Mouse (Mus musculus): ENCODE data around the gene Pola1. TPM values are rescaled to one million over a fixed set of nuclear protein-coding genes. Genes with fewer than 3 reads are reported as not detected.

The Pola1 gene
- total and polyA plus RNA-seq, 2 experiments: 0.29 to 5.3 TPM

DNA sequence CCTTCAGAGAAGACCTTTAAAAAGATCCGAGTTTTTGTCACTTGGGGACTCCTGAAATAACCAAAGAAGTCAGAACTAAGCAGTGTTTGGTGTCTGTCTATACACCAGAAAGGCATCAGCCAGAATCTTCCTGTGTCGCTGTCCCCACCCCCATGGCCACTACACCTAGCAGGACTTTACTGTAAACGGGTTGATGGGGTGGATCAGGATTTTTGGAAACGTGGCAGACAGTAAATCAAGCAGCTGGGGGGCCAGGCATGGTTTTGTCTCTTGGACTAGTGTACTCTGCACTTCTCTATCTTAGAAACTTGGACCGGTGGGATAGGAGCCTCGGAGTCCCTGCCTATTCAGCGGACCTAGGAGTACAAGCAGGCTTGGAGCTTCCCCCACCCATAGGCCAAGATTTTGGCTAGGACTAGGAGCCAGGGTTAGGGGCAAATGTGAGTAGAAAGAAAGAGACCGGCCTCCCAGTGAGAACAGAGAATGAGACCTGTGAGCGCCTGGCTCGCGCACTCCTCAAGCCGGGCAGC is 342.0 kb downstream of the Pola1 start:
- Histone ChIP-seq H3K9ac (ENCODE audit: low read depth, low read length) (no peak overlapping the region), H3K79me2 (ENCODE audit: control insufficient read depth, insufficient read depth, low read length) (no peaks in the 10 kb centered on the region), H3K36me3 (ENCODE audit: control insufficient read depth, insufficient read depth, low read length) (no peaks in the 10 kb centered on the region), H3K4me1 (ENCODE audit: control insufficient read depth, insufficient read depth, low read length) (peaks cover 7% of the 10 kb centered on the region; the same call in 1 of the 2 replicates), H3K27me3 (ENCODE audit: control insufficient read depth, insufficient read depth, low read length) (peaks cover 30% of the 10 kb centered on the region), H3K4me3 (ENCODE audit: insufficient read depth, low read depth, low read length) (no peak overlapping the region), H3K27ac (replicated peaks; ENCODE audit: insufficient read depth, low read depth, low read length) (no peak overlapping the region)
- WGBS: 6% methylated on average over 12 of the region's 12 CpGs
- TF ChIP-seq POLR2A (IDR thresholded peaks at IDR 0.05; ENCODE audit: extremely low read depth, insufficient read depth, low read length): no peak
- no peak for TF ChIP-seq CTCF (IDR thresholded peaks at IDR 0.05; ENCODE audit: low read depth, low read length)
- no peak for DNase-seq (ENCODE audit: extremely low read depth, low read depth, low spot score)

DNA sequence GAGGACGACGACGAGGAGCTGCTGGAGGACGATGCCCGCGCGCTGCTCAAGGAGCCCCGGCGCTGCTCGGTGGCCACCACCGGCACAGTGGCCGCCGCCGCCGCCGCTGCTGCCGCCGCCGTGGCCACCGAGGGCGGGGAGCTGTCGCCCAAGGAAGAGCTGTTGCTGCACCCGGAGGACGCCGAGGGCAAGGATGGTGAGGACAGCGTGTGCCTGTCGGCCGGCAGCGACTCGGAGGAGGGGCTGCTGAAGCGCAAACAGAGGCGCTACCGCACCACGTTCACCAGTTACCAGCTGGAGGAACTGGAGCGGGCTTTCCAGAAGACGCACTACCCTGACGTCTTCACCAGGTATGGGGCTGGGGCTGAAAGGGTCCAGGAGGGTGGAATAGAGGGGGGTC is 342.9 kb downstream of the Pola1 start:
- Histone ChIP-seq H3K27ac (replicated peaks; ENCODE audit: insufficient read depth, low read depth, low read length) (no peak overlapping the region), H3K79me2 (ENCODE audit: control insufficient read depth, insufficient read depth, low read length) (no peaks in the 10 kb centered on the region), H3K4me3 (ENCODE audit: insufficient read depth, low read depth, low read length) (peak overlapping the region; percentile 33; the same call in 1 of the 2 replicates), H3K27me3 (ENCODE audit: control insufficient read depth, insufficient read depth, low read length) (peaks cover 27% of the 10 kb centered on the region), H3K4me1 (ENCODE audit: control insufficient read depth, insufficient read depth, low read length) (peaks cover 7% of the 10 kb centered on the region; the same call in 1 of the 2 replicates), H3K36me3 (ENCODE audit: control insufficient read depth, insufficient read depth, low read length) (no peaks in the 10 kb centered on the region), H3K9ac (ENCODE audit: low read depth, low read length) (no peak overlapping the region)
- no peak for DNase-seq (ENCODE audit: extremely low read depth, low read depth, low spot score)
- 1% methylated on average over 28 of the region's 37 CpGs for WGBS
- no peak for TF ChIP-seq CTCF (IDR thresholded peaks at IDR 0.05; ENCODE audit: low read depth, low read length)
- no peak for TF ChIP-seq POLR2A (IDR thresholded peaks at IDR 0.05; ENCODE audit: extremely low read depth, insufficient read depth, low read length)

DNA sequence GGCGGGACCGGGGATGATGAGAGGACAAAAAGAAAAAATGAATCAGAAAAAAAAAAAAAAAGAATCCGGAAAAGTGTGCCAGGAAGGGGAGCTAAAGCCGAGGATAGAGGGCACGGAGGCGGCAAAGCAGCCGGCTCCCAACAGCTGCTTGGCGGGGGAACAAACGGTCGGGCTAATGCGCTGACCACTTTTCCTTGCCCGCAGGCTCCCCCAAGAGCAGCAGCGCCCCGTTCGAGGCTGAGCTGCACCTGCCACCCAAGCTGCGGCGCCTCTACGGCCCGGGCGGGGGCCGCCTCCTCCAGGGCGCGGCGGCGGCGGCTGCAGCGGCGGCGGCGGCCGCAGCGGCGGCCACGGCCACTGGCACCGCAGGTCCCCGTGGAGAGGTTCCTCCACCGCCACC is 343.6 kb downstream of the Pola1 start:
- Histone ChIP-seq H3K79me2 (ENCODE audit: control insufficient read depth, insufficient read depth, low read length) (no peaks in the 10 kb centered on the region), H3K4me3 (ENCODE audit: insufficient read depth, low read depth, low read length) (peak overlapping the region; percentile 33; the same call in 1 of the 2 replicates), H3K36me3 (ENCODE audit: control insufficient read depth, insufficient read depth, low read length) (no peaks in the 10 kb centered on the region), H3K27me3 (ENCODE audit: control insufficient read depth, insufficient read depth, low read length) (peaks cover 27% of the 10 kb centered on the region), H3K9ac (ENCODE audit: low read depth, low read length) (no peak overlapping the region), H3K27ac (replicated peaks; ENCODE audit: insufficient read depth, low read depth, low read length) (no peak overlapping the region), H3K4me1 (ENCODE audit: control insufficient read depth, insufficient read depth, low read length) (peaks cover 7% of the 10 kb centered on the region; the same call in 1 of the 2 replicates)
- WGBS: 0% methylated on average over 11 of the region's 37 CpGs
- DNase-seq (ENCODE audit: extremely low read depth, low read depth, low spot score): no peak
- no peak for TF ChIP-seq CTCF (IDR thresholded peaks at IDR 0.05; ENCODE audit: low read depth, low read length)
- TF ChIP-seq POLR2A (IDR thresholded peaks at IDR 0.05; ENCODE audit: extremely low read depth, insufficient read depth, low read length): no peak

DNA sequence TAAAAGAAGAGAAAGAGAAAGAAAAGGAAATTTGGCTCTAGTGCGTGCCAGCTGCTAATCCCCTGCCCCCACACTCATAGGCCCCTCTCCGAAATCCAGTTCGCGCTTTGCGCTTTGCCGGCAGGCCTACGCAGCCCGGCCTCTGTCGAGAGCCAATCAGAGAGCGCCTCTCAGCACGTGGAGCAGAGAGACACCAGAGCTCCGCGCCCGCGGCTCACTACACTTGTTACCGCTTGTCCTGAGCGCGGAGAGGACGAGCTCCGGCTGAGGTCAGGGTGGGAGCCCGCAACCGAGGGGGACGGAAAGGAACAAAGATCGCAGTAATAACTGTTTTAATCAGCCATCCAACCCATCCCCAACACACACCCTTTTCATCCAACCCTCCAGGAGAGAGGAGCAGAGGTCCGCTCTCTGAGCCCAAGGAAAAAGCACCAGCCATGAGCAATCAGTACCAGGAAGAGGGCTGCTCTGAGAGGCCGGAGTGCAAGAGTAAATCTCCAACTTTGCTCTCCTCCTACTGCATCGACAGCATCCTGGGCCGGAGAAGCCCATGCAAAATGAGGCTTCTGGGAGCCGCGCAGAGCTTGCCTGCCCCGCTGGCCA is 345.6 kb downstream of the Pola1 start, which contains the start of gene Arx:
Gene Arx (plus strand): TSS at position 155 of the 603 bp plus-strand sequence.
- peaks cover 27% of the 10 kb centered on the region for H3K27me3 ChIP-seq (ENCODE audit: control insufficient read depth, insufficient read depth, low read length)

DNA sequence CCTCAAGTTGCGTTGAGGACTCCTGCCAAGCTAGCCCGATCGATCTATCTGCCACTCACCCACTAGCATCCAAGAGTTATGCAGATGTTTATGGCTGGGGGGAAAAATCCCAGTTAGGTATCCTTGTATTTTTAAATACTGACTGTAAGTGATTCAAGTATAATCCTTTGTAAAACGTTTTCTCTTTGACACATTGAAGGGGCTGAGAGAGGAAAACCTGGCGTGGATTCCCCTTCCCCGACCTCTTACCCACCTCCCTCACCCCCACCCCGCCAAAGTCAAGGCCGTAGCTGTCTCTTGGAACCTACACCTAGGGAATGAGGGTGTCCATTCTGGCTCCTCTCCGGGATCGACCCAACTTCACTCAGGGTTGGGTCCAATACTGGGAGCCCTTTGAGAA is 346.9 kb downstream of the Pola1 start:
- H3K4me1 ChIP-seq (ENCODE audit: control insufficient read depth, insufficient read depth, low read length): peaks cover 9% of the 10 kb centered on the region; the same call in 1 of the 2 replicates
- 2% methylated on average over 10 of the region's 10 CpGs for WGBS
- peaks cover 27% of the 10 kb centered on the region for H3K27me3 ChIP-seq (ENCODE audit: control insufficient read depth, insufficient read depth, low read length)
- no peak for TF ChIP-seq CTCF (IDR thresholded peaks at IDR 0.05; ENCODE audit: low read depth, low read length)
- no peak for TF ChIP-seq POLR2A (IDR thresholded peaks at IDR 0.05; ENCODE audit: extremely low read depth, insufficient read depth, low read length)
- no peak overlapping the region for H3K4me3 ChIP-seq (ENCODE audit: insufficient read depth, low read depth, low read length)
- H3K36me3 ChIP-seq (ENCODE audit: control insufficient read depth, insufficient read depth, low read length): no peaks in the 10 kb centered on the region
- no peak for DNase-seq (ENCODE audit: extremely low read depth, low read depth, low spot score)
- no peak overlapping the region for H3K9ac ChIP-seq (ENCODE audit: low read depth, low read length)
- H3K27ac ChIP-seq (replicated peaks; ENCODE audit: insufficient read depth, low read depth, low read length): no peak overlapping the region
- no peaks in the 10 kb centered on the region for H3K79me2 ChIP-seq (ENCODE audit: control insufficient read depth, insufficient read depth, low read length)

More for the DNA sequence above, 345.6 kb downstream of the Pola1 start, which contains the start of gene Arx:
- DNase-seq (ENCODE audit: extremely low read depth, low read depth, low spot score): no peak
- Histone ChIP-seq H3K27ac (replicated peaks; ENCODE audit: insufficient read depth, low read depth, low read length) (no peak within 1 kb of the TSS), H3K9ac (ENCODE audit: low read depth, low read length) (no peak within 1 kb of the TSS), H3K36me3 (ENCODE audit: control insufficient read depth, insufficient read depth, low read length) (no peaks in the 10 kb centered on the region), H3K79me2 (ENCODE audit: control insufficient read depth, insufficient read depth, low read length) (no peaks in the 10 kb centered on the region), H3K4me1 (ENCODE audit: control insufficient read depth, insufficient read depth, low read length) (peaks cover 7% of the 10 kb centered on the region; the same call in 1 of the 2 replicates), H3K4me3 (ENCODE audit: insufficient read depth, low read depth, low read length) (no peak within 1 kb of the TSS)
- WGBS: 9% methylated on average over 31 of the region's 31 CpGs
- TF ChIP-seq POLR2A (IDR thresholded peaks at IDR 0.05; ENCODE audit: extremely low read depth, insufficient read depth, low read length): no peak
- TF ChIP-seq CTCF (IDR thresholded peaks at IDR 0.05; ENCODE audit: low read depth, low read length): no peak

DNA sequence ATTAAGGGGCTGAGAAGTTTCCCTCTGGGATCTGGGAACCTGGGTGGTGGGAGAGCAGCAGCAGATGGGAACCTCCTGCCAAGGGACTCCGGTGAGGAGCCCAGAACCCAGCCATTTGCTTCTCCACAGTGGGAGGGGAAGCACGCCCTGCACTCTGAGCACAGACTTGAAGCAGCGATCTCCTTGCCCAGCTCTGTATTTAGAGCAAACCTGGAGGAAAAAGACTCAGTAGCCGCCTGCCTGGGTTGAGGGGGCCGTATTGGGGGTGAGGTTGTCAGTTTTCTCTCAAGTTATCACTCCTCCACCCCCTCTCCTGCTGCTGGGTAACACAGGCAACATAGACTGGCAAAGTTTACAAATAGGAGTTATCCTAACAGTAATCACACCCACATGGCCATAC is 350.2 kb downstream of the Pola1 start:
- WGBS: 5% methylated on average over 5 of the region's 5 CpGs
- Histone ChIP-seq H3K9ac (ENCODE audit: low read depth, low read length) (no peak overlapping the region), H3K27ac (replicated peaks; ENCODE audit: insufficient read depth, low read depth, low read length) (no peak overlapping the region), H3K27me3 (ENCODE audit: control insufficient read depth, insufficient read depth, low read length) (peaks cover 10% of the 10 kb centered on the region), H3K79me2 (ENCODE audit: control insufficient read depth, insufficient read depth, low read length) (no peaks in the 10 kb centered on the region), H3K4me3 (ENCODE audit: insufficient read depth, low read depth, low read length) (no peak overlapping the region), H3K36me3 (ENCODE audit: control insufficient read depth, insufficient read depth, low read length) (no peaks in the 10 kb centered on the region), H3K4me1 (ENCODE audit: control insufficient read depth, insufficient read depth, low read length) (peaks cover 5% of the 10 kb centered on the region; the same call in 1 of the 2 replicates)
- TF ChIP-seq CTCF (IDR thresholded peaks at IDR 0.05; ENCODE audit: low read depth, low read length) (no peak), POLR2A (IDR thresholded peaks at IDR 0.05; ENCODE audit: extremely low read depth, insufficient read depth, low read length) (no peak)
- DNase-seq (ENCODE audit: extremely low read depth, low read depth, low spot score): no peak
